8 mouse cellular contexts compared by ENCODE assay signal in the genomic region with DNA sequence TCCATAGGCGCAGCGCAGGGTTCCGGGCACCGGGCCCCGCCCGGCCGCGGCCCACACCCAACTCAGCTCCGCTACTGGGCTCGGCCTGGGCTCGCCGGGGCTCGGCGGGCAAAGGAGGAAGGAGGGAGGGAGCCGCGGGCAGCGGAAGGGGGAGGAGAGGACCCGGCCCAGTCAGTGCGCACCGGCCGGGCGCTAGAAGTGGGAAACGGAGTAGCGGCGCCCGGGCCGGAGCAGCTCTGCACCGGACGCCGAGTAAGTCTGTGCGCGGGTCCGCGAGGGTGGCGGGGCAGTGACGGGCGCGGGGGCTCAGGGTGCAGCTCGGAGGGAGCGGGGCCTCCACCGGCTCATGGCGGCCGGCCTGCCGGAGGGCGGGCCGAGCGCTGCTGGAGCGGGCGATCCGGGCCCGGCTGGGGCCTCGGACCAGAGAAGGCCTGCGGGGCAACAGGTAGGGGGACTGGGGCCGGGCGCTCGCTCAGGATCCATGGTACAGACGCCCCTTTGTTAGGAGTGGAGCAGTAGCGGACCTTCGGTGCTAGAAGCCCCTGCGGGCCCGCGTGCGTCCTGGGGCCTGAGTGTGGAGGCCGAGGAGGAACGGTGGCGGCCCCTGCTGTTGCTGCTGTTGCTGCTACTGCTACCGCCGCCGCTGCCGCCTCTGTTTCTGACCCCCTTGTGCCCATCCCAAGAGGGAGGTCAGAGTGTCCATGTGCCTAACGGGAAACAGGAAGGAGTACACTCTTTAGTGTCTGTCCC. TPM values are rescaled to one million over a fixed set of nuclear protein-coding genes. Genes with fewer than 3 reads are reported as not detected.
DNase-seq lines count a peak whose midpoint lies in the region; ATAC-seq and TF ChIP-seq lines count a peak whose summit lies in the region.

No protein-coding gene starts in this region.

- no peaks in the 10 kb centered on the region for H3K27me3 ChIP-seq in CH12.LX (replicated peaks)
- H3K27me3 ChIP-seq in forebrain, embryonic 11.5 days (ENCODE audit: control insufficient read depth, insufficient read depth, low read length), result no peaks in the 10 kb centered on the region
- no peaks in the 10 kb centered on the region for H3K27me3 ChIP-seq in heart, postnatal 0 days (ENCODE audit: control insufficient read depth, insufficient read depth, low read length)
- no peaks in the 10 kb centered on the region for H3K27me3 ChIP-seq in lung, embryonic 15.5 days

- in situ Hi-C loops in CH12.LX (cut with MboI; ENCODE audit: low pct_ligation_motif_present, low pct_unique_long_range_greater_than_20kb, low sequenced_read_pairs), result loop anchor here (5.0 kb wide), 1 partner anchor 37 kb away; no protein-coding TSS in a partner anchor

- TF ChIP-seq CTCF in CH12.LX (conservative IDR thresholded peaks at IDR 0.05 in 1 of 2, IDR thresholded peaks at IDR 0.05 in 1 of 2; ENCODE audit: low read depth in 2 of 2, low read length in 2 of 2), result peak in 1 of 2 experiments; percentile 56; a peak in 2 of 4 replicates
- TF ChIP-seq CTCF in brain, embryonic 14.5 days (IDR thresholded peaks at IDR 0.05; ENCODE audit: borderline replicate concordance, extremely low read depth, insufficient read depth, insufficient read length), result peak; percentile 11; the same call in 1 of the 2 replicates
- peak; percentile 44 for TF ChIP-seq CTCF in heart, postnatal 0 days (IDR thresholded peaks at IDR 0.05; ENCODE audit: low read depth)
- TF ChIP-seq CTCF in olfactory bulb, adult 2 months (IDR thresholded peaks at IDR 0.05; ENCODE audit: insufficient read depth, low read depth, low read length), result peak; percentile 44; the same call in 1 of the 2 replicates

- peak overlapping the region; percentile 34 for H3K27ac ChIP-seq in CH12.LX (ENCODE audit: insufficient read depth, low read depth)
- peak overlapping the region; percentile 93 for H3K27ac ChIP-seq in forebrain, embryonic 11.5 days (ENCODE audit: low read depth, low read length)
- peak overlapping the region; percentile 93 for H3K27ac ChIP-seq in heart, postnatal 0 days (ENCODE audit: low read depth)
- peak overlapping the region; percentile 96 for H3K27ac ChIP-seq in lung, embryonic 15.5 days
- H3K27ac ChIP-seq in olfactory bulb, adult 2 months (ENCODE audit: insufficient read depth, low read depth, low read length), result peak overlapping the region; percentile 32

- peak; percentile 90 for ATAC-seq in forebrain, embryonic 11.5 days (replicated peaks; ENCODE audit: low FRiP score)
- peak; percentile 90 for ATAC-seq in heart, postnatal 0 days (ENCODE audit: insufficient read depth, low read depth)
- ATAC-seq in lung, embryonic 15.5 days (ENCODE audit: borderline replicate concordance, extremely low read depth, low FRiP score, low TSS enrichment), result peak; percentile 93

- peak overlapping the region; percentile 100 for H3K4me2 ChIP-seq in CH12.LX (ENCODE audit: insufficient read depth, low read depth, poor library complexity, severe bottlenecking)
- H3K4me2 ChIP-seq in forebrain, embryonic 11.5 days (ENCODE audit: low read depth, low read length, severe bottlenecking), result peak overlapping the region; percentile 71
- peak overlapping the region; percentile 87 for H3K4me2 ChIP-seq in heart, postnatal 0 days (ENCODE audit: low read depth, low read length)
- peak overlapping the region; percentile 82 for H3K4me2 ChIP-seq in lung, embryonic 15.5 days

- 0% methylated on average over 63 of the region's 71 CpGs for WGBS in forebrain, embryonic 11.5 days
- WGBS in heart, postnatal 0 days, result under 1% methylated on average over 62 of the region's 71 CpGs
- under 1% methylated on average over 71 of the region's 71 CpGs for WGBS in lung, embryonic 15.5 days
- 1% methylated on average over 70 of the region's 71 CpGs for WGBS in olfactory bulb, adult 2 months

- H3K79me2 ChIP-seq in CH12.LX (replicated peaks; ENCODE audit: control insufficient read depth, extremely low read depth, insufficient read depth, poor library complexity, severe bottlenecking), result peaks cover 45% of the 10 kb centered on the region

- peak; percentile 74 for TF ChIP-seq POLR2A in CH12.LX (IDR thresholded peaks at IDR 0.05; ENCODE audit: low read depth, low read length)
- peak; percentile 61 for TF ChIP-seq POLR2A in brain, embryonic 14.5 days (IDR thresholded peaks at IDR 0.05; ENCODE audit: borderline replicate concordance, extremely low read depth, insufficient read depth, insufficient read length, poor library complexity, severe bottlenecking)
- no peak; the same call in 1 of the 2 replicates for TF ChIP-seq POLR2A in olfactory bulb, adult 2 months (IDR thresholded peaks at IDR 0.05; ENCODE audit: insufficient read depth, low read depth, low read length)

- peak; percentile 70 for DNase-seq in CH12.LX (ENCODE audit: extremely low read depth)
- DNase-seq in brain, embryonic 14.5 days (ENCODE audit: low read depth), result peak; percentile 92
- peak; percentile 93 for DNase-seq in forebrain, embryonic 11.5 days (ENCODE audit: low spot score)
- DNase-seq in heart, postnatal 0 days (ENCODE audit: low spot score), result peak; percentile 92
- peak; percentile 93 to 96 for DNase-seq in kidney, postnatal 4 days
- DNase-seq in thymus, adult 18-20 months, result peak; percentile 87

- H3K4me3 ChIP-seq in CH12.LX (replicated peaks in 1 of 3; ENCODE audit: low read depth in 2 of 3, low read length in 2 of 3, poor library complexity in 1 of 3), result peak overlapping the region; percentile 79 to 85 (median 83)
- H3K4me3 ChIP-seq in forebrain, embryonic 11.5 days (ENCODE audit: low read depth, low read length), result peak overlapping the region; percentile 93
- H3K4me3 ChIP-seq in heart, postnatal 0 days (ENCODE audit: low read depth, low read length), result peak overlapping the region; percentile 88
- H3K4me3 ChIP-seq in lung, embryonic 15.5 days, result peak overlapping the region; percentile 95
- H3K4me3 ChIP-seq in olfactory bulb, adult 2 months (ENCODE audit: insufficient read depth, low read depth, low read length), result peak overlapping the region; percentile 84

- peaks cover 10 to 26% of the 10 kb centered on the region in 2 experiments for H3K36me3 ChIP-seq in CH12.LX (replicated peaks in 1 of 2; ENCODE audit: control insufficient read depth in 1 of 2, insufficient read depth in 1 of 2, low read length in 1 of 2)
- H3K36me3 ChIP-seq in forebrain, embryonic 11.5 days (ENCODE audit: control insufficient read depth, insufficient read depth, low read length), result no peaks in the 10 kb centered on the region; the same call in 1 of the 2 replicates
- H3K36me3 ChIP-seq in heart, postnatal 0 days (replicated peaks; ENCODE audit: control insufficient read depth, insufficient read depth, low read length), result peaks cover 5% of the 10 kb centered on the region
- peaks cover 6% of the 10 kb centered on the region for H3K36me3 ChIP-seq in lung, embryonic 15.5 days

- H3K9me3 ChIP-seq in CH12.LX (replicated peaks; ENCODE audit: low read length), result no peaks in the 10 kb centered on the region
- no peaks in the 10 kb centered on the region for H3K9me3 ChIP-seq in forebrain, embryonic 11.5 days (ENCODE audit: control insufficient read depth, low read length)
- H3K9me3 ChIP-seq in heart, postnatal 0 days (replicated peaks; ENCODE audit: control insufficient read depth, low read length), result no peaks in the 10 kb centered on the region
- no peaks in the 10 kb centered on the region for H3K9me3 ChIP-seq in lung, embryonic 15.5 days

- H3K9ac ChIP-seq in CH12.LX (ENCODE audit: insufficient read depth, low read depth), result peak overlapping the region; percentile 97
- peak overlapping the region; percentile 99 for H3K9ac ChIP-seq in forebrain, embryonic 11.5 days (ENCODE audit: low read length)
- H3K9ac ChIP-seq in heart, postnatal 0 days (replicated peaks; ENCODE audit: low read depth, low read length), result peak overlapping the region; percentile 97
- H3K9ac ChIP-seq in lung, embryonic 15.5 days, result peak overlapping the region; percentile 100

- no peak; the same call in 1 of the 2 replicates for TF ChIP-seq RAD21 in CH12.LX (IDR thresholded peaks at IDR 0.05; ENCODE audit: low read depth, low read length)

- H3K4me1 ChIP-seq in CH12.LX (ENCODE audit: control insufficient read depth in 1 of 2, insufficient read depth in 2 of 2), result peaks cover 24 to 55% of the 10 kb centered on the region in 2 experiments
- peaks cover 10% of the 10 kb centered on the region; the same call in 1 of the 2 replicates for H3K4me1 ChIP-seq in forebrain, embryonic 11.5 days (replicated peaks; ENCODE audit: control insufficient read depth, insufficient read depth, low read length)
- peaks cover 29% of the 10 kb centered on the region for H3K4me1 ChIP-seq in heart, postnatal 0 days (ENCODE audit: control insufficient read depth, insufficient read depth)
- H3K4me1 ChIP-seq in lung, embryonic 15.5 days, result peaks cover 48% of the 10 kb centered on the region
- H3K4me1 ChIP-seq in olfactory bulb, adult 2 months (ENCODE audit: control insufficient read depth, insufficient read depth, low read length), result peaks cover 18% of the 10 kb centered on the region

- TF ChIP-seq EP300 in CH12.LX (IDR thresholded peaks at IDR 0.05; ENCODE audit: low read length), result no peak
- peak; percentile 63; the same call in 1 of the 2 replicates for TF ChIP-seq EP300 in heart, postnatal 0 days (IDR thresholded peaks at IDR 0.05; ENCODE audit: low read depth)

- dilution Hi-C loops in CH12.LX (cut with MboI; ENCODE audit: extremely low pct_ligation_motif_present, extremely low pct_unique_long_range_greater_than_20kb, low sequenced_read_pairs), result no loop called here

RNA-seq across cellular contexts. Expression of a gene that starts 0.7 kb away (rescaled TPM):
- 70.6 and 81.1 TPM in 2 replicates for total RNA-seq in CH12.LX (2012; rRNA removed)
- total RNA-seq in CH12.LX (2014; rRNA removed), result 96.7 and 105 TPM in 2 replicates
- 84.5 and 89.8 TPM in 2 replicates for polyA plus RNA-seq in CH12.LX (2012; ENCODE audit: insufficient read length, low read depth)
- polyA plus RNA-seq in brain, embryonic 14.5 days (2012; rRNA removed), result 89.6 and 100 TPM in 2 replicates
- polyA plus RNA-seq in forebrain, embryonic 11.5 days (2014; fragmentation: Nextera tagmentation; extraction: Ambion mirVana), result 111 and 122 TPM in 2 replicates
- 108 and 126 TPM in 2 replicates for total RNA-seq in heart, postnatal 0 days (2014; rRNA removed; ENCODE audit: low replicate concordance)
- 88.4 and 89.4 TPM in 2 replicates for polyA plus RNA-seq in heart, postnatal 0 days (2015; fragmentation: Nextera tagmentation; extraction: Ambion mirVana)
- polyA plus RNA-seq in lung, embryonic 15.5 days (2015; fragmentation: Nextera tagmentation; extraction: Ambion mirVana), result 201 and 203 TPM in 2 replicates
- not detected in 2 replicates for polyA plus RNA-seq in olfactory bulb, adult 2 months (2012; ENCODE audit: insufficient read depth, insufficient read length, low replicate concordance, missing spikeins)

RNA-seq across cellular contexts. Expression of a gene that starts 8.3 kb away (rescaled TPM):
- total RNA-seq in CH12.LX (2012; rRNA removed), result 1.9 and 2.5 TPM in 2 replicates
- 1.4 and 1.5 TPM in 2 replicates for total RNA-seq in CH12.LX (2014; rRNA removed)
- 3.6 and 4.1 TPM in 2 replicates for polyA plus RNA-seq in CH12.LX (2012; ENCODE audit: insufficient read length, low read depth)
- polyA plus RNA-seq in brain, embryonic 14.5 days (2012; rRNA removed), result 1.4 and 1.6 TPM in 2 replicates
- 1.3 and 1.5 TPM in 2 replicates for polyA plus RNA-seq in forebrain, embryonic 11.5 days (2014; fragmentation: Nextera tagmentation; extraction: Ambion mirVana)
- 0.11 and 0.15 TPM in 2 replicates for total RNA-seq in heart, postnatal 0 days (2014; rRNA removed; ENCODE audit: low replicate concordance)
- polyA plus RNA-seq in heart, postnatal 0 days (2015; fragmentation: Nextera tagmentation; extraction: Ambion mirVana), result 0.49 and 0.67 TPM in 2 replicates
- polyA plus RNA-seq in lung, embryonic 15.5 days (2015; fragmentation: Nextera tagmentation; extraction: Ambion mirVana), result 1.6 and 2.3 TPM in 2 replicates
- not detected in 2 replicates for polyA plus RNA-seq in olfactory bulb, adult 2 months (2012; ENCODE audit: insufficient read depth, insufficient read length, low replicate concordance, missing spikeins)

RNA-seq across cellular contexts. Expression of a gene that starts 33.4 kb away (rescaled TPM):
- total RNA-seq in CH12.LX (2012; rRNA removed), result 7.1 and 8.4 TPM in 2 replicates
- total RNA-seq in CH12.LX (2014; rRNA removed), result 7.1 and 8.5 TPM in 2 replicates
- 8.8 and 9.1 TPM in 2 replicates for polyA plus RNA-seq in CH12.LX (2012; ENCODE audit: insufficient read length, low read depth)
- polyA plus RNA-seq in brain, embryonic 14.5 days (2012; rRNA removed), result 64.6 and 72.9 TPM in 2 replicates
- polyA plus RNA-seq in forebrain, embryonic 11.5 days (2014; fragmentation: Nextera tagmentation; extraction: Ambion mirVana), result 26.4 and 28.5 TPM in 2 replicates
- 28.6 and 35.6 TPM in 2 replicates for total RNA-seq in heart, postnatal 0 days (2014; rRNA removed; ENCODE audit: low replicate concordance)
- 22.5 and 23.0 TPM in 2 replicates for polyA plus RNA-seq in heart, postnatal 0 days (2015; fragmentation: Nextera tagmentation; extraction: Ambion mirVana)
- 21.0 and 23.9 TPM in 2 replicates for polyA plus RNA-seq in lung, embryonic 15.5 days (2015; fragmentation: Nextera tagmentation; extraction: Ambion mirVana)
- not detected in 2 replicates for polyA plus RNA-seq in olfactory bulb, adult 2 months (2012; ENCODE audit: insufficient read depth, insufficient read length, low replicate concordance, missing spikeins)

RNA-seq across cellular contexts. Expression of a gene that starts 34.1 kb away (rescaled TPM):
- 4.9 and 5.4 TPM in 2 replicates for total RNA-seq in CH12.LX (2012; rRNA removed)
- 5.0 and 6.0 TPM in 2 replicates for total RNA-seq in CH12.LX (2014; rRNA removed)
- polyA plus RNA-seq in CH12.LX (2012; ENCODE audit: insufficient read length, low read depth), result 8.7 and 14.4 TPM in 2 replicates
- 48.7 and 53.3 TPM in 2 replicates for polyA plus RNA-seq in brain, embryonic 14.5 days (2012; rRNA removed)
- 34.2 and 35.4 TPM in 2 replicates for polyA plus RNA-seq in forebrain, embryonic 11.5 days (2014; fragmentation: Nextera tagmentation; extraction: Ambion mirVana)
- total RNA-seq in heart, postnatal 0 days (2014; rRNA removed; ENCODE audit: low replicate concordance), result 28.0 and 64.4 TPM in 2 replicates
- 27.8 and 28.4 TPM in 2 replicates for polyA plus RNA-seq in heart, postnatal 0 days (2015; fragmentation: Nextera tagmentation; extraction: Ambion mirVana)
- 38.1 and 41.6 TPM in 2 replicates for polyA plus RNA-seq in lung, embryonic 15.5 days (2015; fragmentation: Nextera tagmentation; extraction: Ambion mirVana)
- polyA plus RNA-seq in olfactory bulb, adult 2 months (2012; ENCODE audit: insufficient read depth, insufficient read length, low replicate concordance, missing spikeins), result not detected in 2 replicates

RNA-seq across cellular contexts. Expression of a gene that starts 41.7 kb away (rescaled TPM):
- 33.7 and 36.1 TPM in 2 replicates for total RNA-seq in CH12.LX (2012; rRNA removed)
- 43.2 and 46.5 TPM in 2 replicates for total RNA-seq in CH12.LX (2014; rRNA removed)
- 45.1 and 49.5 TPM in 2 replicates for polyA plus RNA-seq in CH12.LX (2012; ENCODE audit: insufficient read length, low read depth)
- 60.7 and 60.8 TPM in 2 replicates for polyA plus RNA-seq in brain, embryonic 14.5 days (2012; rRNA removed)
- 74.9 and 76.7 TPM in 2 replicates for polyA plus RNA-seq in forebrain, embryonic 11.5 days (2014; fragmentation: Nextera tagmentation; extraction: Ambion mirVana)
- 9.5 and 11.3 TPM in 2 replicates for total RNA-seq in heart, postnatal 0 days (2014; rRNA removed; ENCODE audit: low replicate concordance)
- polyA plus RNA-seq in heart, postnatal 0 days (2015; fragmentation: Nextera tagmentation; extraction: Ambion mirVana), result 7.9 and 8.0 TPM in 2 replicates
- polyA plus RNA-seq in lung, embryonic 15.5 days (2015; fragmentation: Nextera tagmentation; extraction: Ambion mirVana), result 35.7 and 40.4 TPM in 2 replicates
- not detected in 2 replicates for polyA plus RNA-seq in olfactory bulb, adult 2 months (2012; ENCODE audit: insufficient read depth, insufficient read length, low replicate concordance, missing spikeins)

Comparison
In these comparisons a context has a peak if more than half of its experiments do, and no peak if none do; other contexts are left out.
1. Peak in every context shown above with its lines: DNase-seq, ATAC-seq, H3K4me3 ChIP-seq and H3K27ac ChIP-seq.
2. H3K27ac ChIP-seq: peak in every context shown above with its lines; median percentile 96 in lung, embryonic 15.5 days; 93 in forebrain, embryonic 11.5 days; 93 in heart, postnatal 0 days; 34 in CH12.LX; 32 in olfactory bulb, adult 2 months.